Mouse (Mus musculus) G1E (cell line): Measurements from ENCODE around the gene Blmh. TPM values are rescaled to one million over a fixed set of nuclear protein-coding genes. Genes with fewer than 3 reads are reported as not detected.

Experiments used
- ATAC-seq: 2 replicates; pipeline ENCODE4 v1.8.0; 2016; ENCODE audit warnings: mild to moderate bottlenecking; ENCODE audit not compliant: insufficient number of reproducible peaks, poor library complexity, low FRiP score, severe bottlenecking; ENCODE audit errors: extremely low read depth
- DNase-seq: peaks from one replicate; pipeline ENCODE4 v3.0.0; 2012; ENCODE audit warnings: low spot score
- H3K27me3 ChIP-seq: 2 replicates; pipeline ENCODE4 v1.6.1; 2012; ENCODE audit warnings: mild to moderate bottlenecking, low read length, inconsistent platforms; ENCODE audit not compliant: insufficient read depth
- H3K36me3 ChIP-seq: replicated peaks from 2 replicates; pipeline ENCODE3; 2012; ENCODE audit warnings: mild to moderate bottlenecking, inconsistent platforms
- H3K4me1 ChIP-seq: 2 replicates; pipeline ENCODE4 v1.6.1; 2012; ENCODE audit warnings: low read depth, low read length, inconsistent platforms, mixed read lengths; ENCODE audit not compliant: insufficient read depth
- H3K4me3 ChIP-seq: 2 replicates; pipeline ENCODE4 v1.5.1; 2012; ENCODE audit warnings: low read depth, mild to moderate bottlenecking, inconsistent platforms, low read length, moderate library complexity, mixed read lengths
- H3K9me3 ChIP-seq: replicated peaks from 2 replicates; pipeline ENCODE4 v1.6.1; 2012; ENCODE audit warnings: inconsistent platforms
- CTCF ChIP-seq: IDR thresholded peaks from 2 replicates; pipeline ENCODE4 v1.5.1; 2012; ENCODE audit warnings: low read depth, low read length, inconsistent platforms, mixed read lengths
- GATA1 ChIP-seq: IDR thresholded peaks from 2 replicates; pipeline ENCODE4 v1.6.1; 2012; ENCODE audit warnings: borderline replicate concordance, low read length, inconsistent platforms, mixed read lengths
- GATA2 ChIP-seq: IDR thresholded peaks from 2 replicates; pipeline ENCODE4 v1.6.1; 2012; ENCODE audit warnings: low read depth, low read length, inconsistent platforms, borderline replicate concordance
- POLR2AphosphoS5 ChIP-seq: IDR thresholded peaks from 2 replicates; pipeline ENCODE4 v1.6.1; 2012; ENCODE audit warnings: low read depth, low read length, inconsistent platforms; ENCODE audit not compliant: insufficient replicate concordance
- TAL1 ChIP-seq: conservative IDR thresholded peaks from 2 replicates; pipeline ENCODE4 v1.6.1; 2012; ENCODE audit warnings: low read depth, low read length, inconsistent platforms, mixed read lengths
- polyA plus RNA-seq: library from polyadenylated mRNA; stranded (reverse); fragments of >175 nt; gene quantifications from 2 replicates; pipeline ENCODE4 v1.2.3, GENCODE M21; 2012
- total RNA-seq, 2 experiments: library from RNA; stranded (forward) in 1 of 2; stranded (reverse) in 1 of 2; fragments of 200-1000 nt in 1 of 2; fragments of >200 nt in 1 of 2; fragmentation: Nextera tagmentation in 1 of 2; gene quantifications; 2 replicates each; pipeline ENCODE4 v1.2.3; 2014 to 2017

Gene Blmh
- total and polyA plus RNA-seq, 3 experiments, result 23.4 to 320 (median 150) TPM

DNA sequence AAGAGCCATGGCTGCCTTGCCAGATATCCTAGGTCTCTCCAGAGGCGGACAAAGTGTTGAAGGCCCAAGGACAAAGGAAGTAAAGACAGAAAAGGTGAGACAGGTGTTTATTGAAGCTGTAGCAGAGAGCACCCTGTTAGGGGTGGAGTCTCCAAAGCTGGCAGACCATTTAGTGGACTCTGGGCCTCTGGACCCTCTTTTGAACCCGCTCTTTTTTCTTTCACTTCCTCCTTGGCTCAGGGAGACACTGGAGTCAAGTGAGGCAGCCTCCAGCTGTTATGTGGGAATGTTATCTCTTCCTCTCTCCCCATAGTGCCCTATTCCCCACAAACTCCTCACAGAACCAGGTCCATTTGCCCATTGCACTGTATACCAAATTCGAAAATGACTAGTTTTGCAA lies 31.6 kb upstream of the Blmh start:
- TF ChIP-seq GATA2 (no peak), POLR2AphosphoS5 (no peak), GATA1 (no peak), TAL1 (no peak), CTCF (no peak)
- Histone ChIP-seq H3K4me1 (peaks cover 58% of the 10 kb centered on the region), H3K9me3 (no peaks in the 10 kb centered on the region), H3K27me3 (no peaks in the 10 kb centered on the region), H3K36me3 (no peaks in the 10 kb centered on the region), H3K4me3 (no peak overlapping the region)
- ATAC-seq, result no peak
- DNase-seq, result no peak

DNA sequence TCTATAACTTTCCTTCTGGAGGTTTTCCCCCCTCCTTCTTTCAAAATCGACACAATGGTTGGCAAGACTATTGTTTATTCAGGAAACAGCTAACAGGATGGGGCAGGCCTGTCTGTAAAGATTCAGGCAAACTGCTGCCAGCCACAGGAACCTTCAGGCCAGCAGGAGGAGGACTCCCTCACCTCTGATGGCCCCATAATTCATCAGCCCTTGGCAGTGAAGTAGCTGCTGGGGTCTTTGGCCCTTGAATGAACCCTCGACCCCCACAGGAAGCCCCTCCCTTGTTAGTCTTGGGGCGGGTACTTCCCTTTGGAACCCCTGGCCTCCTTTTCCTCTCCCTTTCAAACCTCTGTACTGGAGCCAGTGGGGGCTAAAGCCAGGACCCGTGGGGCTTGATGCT lies 31.0 kb upstream of the Blmh start:
- Histone ChIP-seq H3K36me3 (no peaks in the 10 kb centered on the region), H3K27me3 (no peaks in the 10 kb centered on the region), H3K4me1 (peaks cover 63% of the 10 kb centered on the region), H3K4me3 (no peak overlapping the region), H3K9me3 (no peaks in the 10 kb centered on the region)
- ATAC-seq, result no peak
- no peak for DNase-seq
- TF ChIP-seq POLR2AphosphoS5 (no peak), GATA1 (no peak), GATA2 (no peak), CTCF (no peak), TAL1 (no peak)

DNA sequence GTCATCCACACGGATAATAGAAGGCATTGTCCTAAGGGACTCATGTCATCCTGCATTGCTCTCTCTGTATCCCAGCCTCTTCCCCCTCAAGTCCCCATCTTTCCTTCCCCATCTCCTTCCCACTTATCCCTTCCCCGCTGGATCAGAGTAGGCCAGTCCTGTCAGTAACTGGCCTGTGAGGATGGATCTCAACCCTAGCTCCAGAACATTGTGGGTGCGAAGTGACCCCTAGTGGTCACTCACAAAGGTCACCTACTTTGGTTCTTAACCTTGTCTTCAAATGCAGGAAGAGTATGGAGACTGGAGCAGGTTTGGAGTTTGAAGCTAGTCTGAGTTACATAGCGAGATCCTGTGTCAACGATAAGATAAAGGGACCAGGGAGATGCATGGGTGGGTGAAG lies 30.4 kb upstream of the Blmh start:
- ATAC-seq (no peak), DNase-seq (peak; percentile 22)
- no peak for TF ChIP-seq GATA1
- no peak for TF ChIP-seq TAL1
- TF ChIP-seq CTCF, result peak; percentile 64; the same call in 1 of the 2 replicates
- no peaks in the 10 kb centered on the region for H3K27me3 ChIP-seq
- peaks cover 66% of the 10 kb centered on the region for H3K4me1 ChIP-seq
- no peaks in the 10 kb centered on the region for H3K36me3 ChIP-seq
- H3K9me3 ChIP-seq, result no peaks in the 10 kb centered on the region
- no peak overlapping the region for H3K4me3 ChIP-seq

DNA sequence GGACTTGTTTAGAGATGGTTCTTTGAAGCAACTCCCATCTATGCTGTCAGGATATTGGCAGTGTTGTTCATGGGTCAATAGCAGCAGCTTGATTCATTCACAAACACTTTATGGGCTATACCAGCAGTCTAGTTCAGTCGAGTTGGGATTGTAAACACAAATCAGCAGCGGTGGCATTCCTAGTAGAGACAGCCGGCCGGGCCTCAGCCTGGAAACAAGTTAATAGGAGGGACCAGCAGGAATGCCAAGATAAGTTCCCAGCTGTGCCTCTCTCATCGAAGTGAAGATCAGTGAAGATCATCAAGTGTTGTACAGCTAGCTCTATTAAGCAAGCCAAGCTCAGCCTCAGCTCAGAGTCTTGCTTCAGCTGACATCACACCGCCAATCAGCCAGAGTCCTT lies 28.2 kb upstream of the Blmh start:
- ATAC-seq (no peak), DNase-seq (no peak)
- Histone ChIP-seq H3K4me1 (peaks cover 52% of the 10 kb centered on the region), H3K36me3 (no peaks in the 10 kb centered on the region), H3K9me3 (no peaks in the 10 kb centered on the region), H3K27me3 (no peaks in the 10 kb centered on the region), H3K4me3 (no peak overlapping the region)
- TF ChIP-seq TAL1 (no peak), GATA2 (no peak), GATA1 (no peak), CTCF (no peak), POLR2AphosphoS5 (no peak)

GRCm38 (mm10) chr11:76897126-76897525 lies 27.5 kb upstream of the Blmh start:
- H3K4me1 ChIP-seq, result peaks cover 46% of the 10 kb centered on the region
- DNase-seq (no peak), ATAC-seq (no peak)
- no peaks in the 10 kb centered on the region for H3K9me3 ChIP-seq
- H3K36me3 ChIP-seq, result no peaks in the 10 kb centered on the region
- no peak overlapping the region for H3K4me3 ChIP-seq
- TF ChIP-seq POLR2AphosphoS5 (no peak), CTCF (no peak), GATA1 (no peak), GATA2 (no peak), TAL1 (no peak)
- H3K27me3 ChIP-seq, result 0 out of 2 replicates have a peak, but pooled peaks cover 2% of the 10 kb centered on the region

DNA sequence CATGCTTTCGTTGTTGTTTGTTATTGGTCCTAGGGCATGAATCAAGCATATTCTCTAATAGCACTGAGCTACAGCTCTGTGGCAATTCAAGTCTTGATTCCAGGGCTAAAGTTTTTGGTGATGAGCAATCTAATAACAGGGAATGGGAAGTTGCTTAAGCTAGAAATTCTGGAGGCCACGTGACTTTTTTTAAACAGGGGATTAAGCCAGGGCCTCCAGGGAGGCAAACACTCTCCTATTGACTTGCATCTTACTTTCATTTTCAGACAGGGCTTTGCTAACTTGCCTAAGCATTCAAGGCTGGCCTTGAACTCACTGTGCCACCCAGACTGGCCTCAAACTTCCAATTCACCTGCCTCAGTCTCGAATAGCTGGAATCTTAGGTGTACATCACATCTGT lies 26.7 kb upstream of the Blmh start:
- no peak overlapping the region for H3K4me3 ChIP-seq
- peaks cover 44% of the 10 kb centered on the region for H3K4me1 ChIP-seq
- H3K9me3 ChIP-seq, result no peaks in the 10 kb centered on the region
- H3K27me3 ChIP-seq, result 0 out of 2 replicates have a peak, but pooled peaks cover 2% of the 10 kb centered on the region
- ATAC-seq (no peak), DNase-seq (no peak)
- TF ChIP-seq GATA1, result no peak
- no peaks in the 10 kb centered on the region for H3K36me3 ChIP-seq

- TF ChIP-seq GATA2 (no peak), GATA1 (no peak), CTCF (no peak), POLR2AphosphoS5 (no peak), TAL1 (no peak)
- no peak for ATAC-seq
Measured at GRCm38 (mm10) chr11:76898751-76899150, 25.9 kb upstream of the Blmh start.

More at GRCm38 (mm10) chr11:76898751-76899150, 25.9 kb upstream of the Blmh start:
- H3K27me3 ChIP-seq, result 0 out of 2 replicates have a peak, but pooled peaks cover 2% of the 10 kb centered on the region
- H3K36me3 ChIP-seq, result no peaks in the 10 kb centered on the region
- DNase-seq, result no peak
- no peak overlapping the region for H3K4me3 ChIP-seq
- H3K9me3 ChIP-seq, result no peaks in the 10 kb centered on the region
- peaks cover 36% of the 10 kb centered on the region for H3K4me1 ChIP-seq
